Mouse (Mus musculus): ENCODE data around the gene Aox4.

DNA sequence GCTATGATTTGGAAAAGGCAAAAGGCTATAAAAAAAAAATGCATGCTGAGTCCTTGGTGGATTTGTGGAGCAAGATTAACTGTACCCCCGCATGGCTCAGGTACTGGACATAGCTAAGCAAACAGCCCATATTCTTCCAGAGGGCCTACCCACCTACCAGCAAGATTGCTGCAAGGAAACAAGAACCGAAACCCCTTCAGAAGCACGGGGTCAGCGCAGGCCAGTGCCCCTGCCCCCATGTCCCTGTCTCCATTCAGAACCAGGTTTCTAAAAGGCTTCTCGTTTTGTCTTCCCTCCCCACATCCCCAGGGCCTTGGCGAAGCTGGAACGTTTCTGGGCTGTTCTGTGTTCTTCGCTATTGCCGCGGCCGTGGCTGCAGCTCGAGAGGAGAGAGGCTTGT is 15.9 kb upstream of the Aox4 start:
- TF ChIP-seq CTCF (IDR thresholded peaks at IDR 0.05; ENCODE audit: insufficient read depth, low read length), result no peak
- no peak for TF ChIP-seq POLR2A (IDR thresholded peaks at IDR 0.05; ENCODE audit: borderline replicate concordance, extremely low read depth, low read depth, low read length)
